Mouse (Mus musculus) spleen, adult 2 months (tissue): ENCODE data around the gene Plekhg1.

Experiments used
- CTCF ChIP-seq: fragments of 200-500 bp; IDR thresholded peaks from 2 replicates; pipeline ENCODE4 v1.5.1; 2011; ENCODE audit warnings: mild to moderate bottlenecking, inconsistent platforms; ENCODE audit not compliant: insufficient read depth, insufficient read length, insufficient replicate concordance; ENCODE audit errors: extremely low read depth
- POLR2A ChIP-seq: fragments of 200-500 bp; IDR thresholded peaks from 2 replicates; pipeline ENCODE4 v1.6.1; 2011; ENCODE audit warnings: low read depth, low read length, inconsistent platforms

GRCm38 (mm10) chr10:3715302-3715943, 24.7 kb upstream of the Plekhg1 start:
- no peak for TF ChIP-seq POLR2A
- no peak for TF ChIP-seq CTCF
